Mouse (Mus musculus) brown adipose tissue, adult 24 weeks (tissue): Measurements from ENCODE around the gene Gtf2h1. TPM values are rescaled to one million over a fixed set of nuclear protein-coding genes. Genes with fewer than 3 reads are reported as not detected.
A peak's percentile ranks its signal among the peaks of the same experiment; 100 is the strongest.

Experiments used
- H3K27ac ChIP-seq: fragments of 200-500 bp; replicated peaks from 2 replicates; pipeline ENCODE4 v1.5.1; 2012; ENCODE audit warnings: low read depth, mild to moderate bottlenecking, low read length
- H3K4me1 ChIP-seq: fragments of 200-500 bp; 2 replicates; pipeline ENCODE4 v1.6.1; 2012; ENCODE audit warnings: low read length, mixed read lengths; ENCODE audit not compliant: control insufficient read depth, insufficient read depth, insufficient read length
- H3K4me3 ChIP-seq: fragments of 200-500 bp; 2 replicates; pipeline ENCODE4 v1.5.1; 2012; ENCODE audit warnings: low read depth, mild to moderate bottlenecking, low read length, moderate library complexity; ENCODE audit not compliant: insufficient read depth
- polyA plus RNA-seq: library from polyadenylated mRNA; stranded (reverse); fragments of >200 nt; gene quantifications from 2 replicates; pipeline ENCODE4 v1.2.4, GENCODE M21; 2012; ENCODE audit not compliant: missing spikeins, insufficient read depth, insufficient read length

Gene Gtf2h1
- 17.6 and 24.3 TPM in 2 replicates for polyA plus RNA-seq

GRCm38 (mm10) chr7:46795287-46796205 lies at the start of gene Gtf2h1, which contains the start of gene Hps5:
Gene Gtf2h1, plus strand, starts transcription at chr7:46796103.
Gene Hps5, minus strand, starts transcription at chr7:46796064.
- H3K4me3 ChIP-seq = peak within 1 kb of the TSS; percentile 90
- H3K27ac ChIP-seq = peak within 1 kb of the TSS; percentile 99
- H3K4me1 ChIP-seq = peaks cover 6% of the 10 kb centered on the region; the same call in 1 of the 2 replicates

GRCm38 (mm10) chr7:46746381-46746780 lies 49.5 kb upstream of the Gtf2h1 start:
- no peak overlapping the region for H3K4me3 ChIP-seq
- peak overlapping the region; percentile 44 for H3K27ac ChIP-seq
- H3K4me1 ChIP-seq = peaks cover 4% of the 10 kb centered on the region; the same call in 1 of the 2 replicates

GRCm38 (mm10) chr7:46748459-46748858 lies 47.4 kb upstream of the Gtf2h1 start:
- peaks cover 4% of the 10 kb centered on the region; the same call in 1 of the 2 replicates for H3K4me1 ChIP-seq
- H3K27ac ChIP-seq = peak overlapping the region; percentile 50; the same call in 1 of the 2 replicates
- H3K4me3 ChIP-seq = no peak overlapping the region

- H3K4me1 ChIP-seq = peaks cover 4% of the 10 kb centered on the region; the same call in 1 of the 2 replicates
- H3K4me3 ChIP-seq = no peak within 1 kb of the TSS
- H3K27ac ChIP-seq = no peak within 1 kb of the TSS
Measured at GRCm38 (mm10) chr7:46751490-46751889, 44.4 kb upstream of the Gtf2h1 start, which contains the start of gene Saa2. Gene Saa2, plus strand, starts transcription at chr7:46751790.

- no peaks in the 10 kb centered on the region for H3K4me1 ChIP-seq
- H3K4me3 ChIP-seq = no peak overlapping the region
- no peak overlapping the region for H3K27ac ChIP-seq
Measured at GRCm38 (mm10) chr7:46761049-46761795, 34.7 kb upstream of the Gtf2h1 start.

- Histone ChIP-seq H3K4me3 (no peak overlapping the region), H3K4me1 (no peaks in the 10 kb centered on the region), H3K27ac (no peak overlapping the region)
Measured at GRCm38 (mm10) chr7:46762601-46763000, 33.3 kb upstream of the Gtf2h1 start.

GRCm38 (mm10) chr7:46764672-46765071 lies 31.2 kb upstream of the Gtf2h1 start:
- Histone ChIP-seq H3K4me3 (no peak overlapping the region), H3K4me1 (no peaks in the 10 kb centered on the region), H3K27ac (no peak overlapping the region)

- Histone ChIP-seq H3K4me3 (no peak overlapping the region), H3K27ac (no peak overlapping the region)
Measured at GRCm38 (mm10) chr7:46767371-46767770, 28.5 kb upstream of the Gtf2h1 start.

GRCm38 (mm10) chr7:46768451-46768850 lies 27.5 kb upstream of the Gtf2h1 start:
- Histone ChIP-seq H3K27ac (no peak overlapping the region), H3K4me1 (peaks cover 7% of the 10 kb centered on the region; the same call in 1 of the 2 replicates), H3K4me3 (no peak overlapping the region)

More at GRCm38 (mm10) chr7:46767371-46767770, 28.5 kb upstream of the Gtf2h1 start:
- H3K4me1 ChIP-seq = 0 out of 2 replicates have a peak, but pooled peaks cover 3% of the 10 kb centered on the region

- H3K4me3 ChIP-seq = no peak overlapping the region
- no peak overlapping the region for H3K27ac ChIP-seq
- H3K4me1 ChIP-seq = peaks cover 7% of the 10 kb centered on the region; the same call in 1 of the 2 replicates
Measured at GRCm38 (mm10) chr7:46770706-46771105, 25.2 kb upstream of the Gtf2h1 start.

GRCm38 (mm10) chr7:46789177-46789849 lies 6.6 kb upstream of the Gtf2h1 start:
- Histone ChIP-seq H3K4me1 (no peaks in the 10 kb centered on the region), H3K27ac (no peak overlapping the region), H3K4me3 (no peak overlapping the region)

GRCm38 (mm10) chr7:46793871-46794270 lies 2.0 kb upstream of the Gtf2h1 start:
- Histone ChIP-seq H3K4me3 (no peak overlapping the region), H3K27ac (no peak overlapping the region)

GRCm38 (mm10) chr7:46796206-46796679 lies 340 bp downstream of the Gtf2h1 start:
- Histone ChIP-seq H3K27ac (peak overlapping the region; percentile 59), H3K4me3 (peak overlapping the region; percentile 90), H3K4me1 (peaks cover 6% of the 10 kb centered on the region; the same call in 1 of the 2 replicates)

More at GRCm38 (mm10) chr7:46793871-46794270, 2.0 kb upstream of the Gtf2h1 start:
- peaks cover 6% of the 10 kb centered on the region; the same call in 1 of the 2 replicates for H3K4me1 ChIP-seq

GRCm38 (mm10) chr7:46796779-46797178 lies 876 bp downstream of the Gtf2h1 start:
- Histone ChIP-seq H3K27ac (no peak overlapping the region), H3K4me1 (peaks cover 6% of the 10 kb centered on the region; the same call in 1 of the 2 replicates), H3K4me3 (peak overlapping the region; percentile 90)
